ENCODE assay signal across 11 mouse cellular contexts in genomic region chr13:99163071-99163470, GRCm38 (mm10). TPM values are rescaled to one million over a fixed set of nuclear protein-coding genes. Genes with fewer than 3 reads are reported as not detected.
DNase-seq lines count a peak whose midpoint lies in the region; ATAC-seq and TF ChIP-seq lines count a peak whose summit lies in the region.
"Had no signal": no experiment of that assay in that cellular context is flagged by ENCODE, and none has a peak within 500 bp of the region (broad histone marks: within the 10 kb centered on the region; RNA-seq: fewer than 3 reads in every experiment).

No protein-coding gene starts in this region.

- H3K9ac ChIP-seq in hindbrain, embryonic 16.5 days (ENCODE audit: low read depth, low read length) = no peak overlapping the region
- no peak overlapping the region for H3K9ac ChIP-seq in kidney, postnatal 0 days (ENCODE audit: low read depth, low read length)

- 77% methylated on average over 4 of the region's 4 CpGs for WGBS in hindbrain, embryonic 10.5 days
- WGBS in hindbrain, embryonic 16.5 days = 55% methylated on average over 4 of the region's 4 CpGs
- 45% methylated on average over 4 of the region's 4 CpGs for WGBS in kidney, postnatal 0 days

- H3K27ac ChIP-seq in hindbrain, embryonic 10.5 days = peak overlapping the region; percentile 25
- H3K27ac ChIP-seq in hindbrain, embryonic 16.5 days (ENCODE audit: low read depth, low read length) = no peak overlapping the region
- H3K27ac ChIP-seq in testis, adult 2 months (ENCODE audit: control insufficient read depth, insufficient read depth, low read depth, low read length) = peak overlapping the region; percentile 32; the same call in 1 of the 2 replicates
- peak overlapping the region; percentile 44; the same call in 1 of the 2 replicates for H3K27ac ChIP-seq in kidney, postnatal 0 days

- no peak for ATAC-seq in hindbrain, embryonic 16.5 days
- ATAC-seq in kidney, postnatal 0 days (replicated peaks; ENCODE audit: low FRiP score, low read depth) = no peak; the same call in 1 of the 2 replicates

- H3K4me2 ChIP-seq in hindbrain, embryonic 16.5 days (ENCODE audit: low read length) = no peak overlapping the region
- H3K4me2 ChIP-seq in kidney, postnatal 0 days (ENCODE audit: low read length) = no peak overlapping the region

- DNase-seq in hindbrain, embryonic 10.5 days (ENCODE audit: low spot score) = no peak
- no peak for DNase-seq in testis, postnatal 10 days (ENCODE audit: low spot score)
- DNase-seq in kidney, postnatal 0 days (ENCODE audit: low spot score) = peak; percentile 70
- DNase-seq in testis, postnatal 14 days (ENCODE audit: low spot score) = peak; percentile 49
- no peak for DNase-seq in cerebellum, adult 18-20 months
- no peak for DNase-seq in yolk sac, embryonic 10.5 days (ENCODE audit: low spot score)
- DNase-seq: cerebellum, adult 9-10 months; gastrocnemius, postnatal 25 days; lung, adult 18-20 months had no signal

- no peaks in the 10 kb centered on the region for H3K9me3 ChIP-seq in hindbrain, embryonic 10.5 days
- no peaks in the 10 kb centered on the region for H3K9me3 ChIP-seq in hindbrain, embryonic 16.5 days (ENCODE audit: control insufficient read depth, low read length)
- no peaks in the 10 kb centered on the region for H3K9me3 ChIP-seq in kidney, postnatal 0 days (replicated peaks; ENCODE audit: low read length)

- peaks cover 19% of the 10 kb centered on the region for H3K4me1 ChIP-seq in hindbrain, embryonic 10.5 days (replicated peaks)
- H3K4me1 ChIP-seq in hindbrain, embryonic 16.5 days (ENCODE audit: control insufficient read depth, insufficient read depth, low read depth, low read length) = no peaks in the 10 kb centered on the region
- peaks cover 2% of the 10 kb centered on the region; the same call in 1 of the 2 replicates for H3K4me1 ChIP-seq in testis, adult 2 months (ENCODE audit: control insufficient read depth, insufficient read depth, low read length)
- H3K4me1 ChIP-seq in kidney, postnatal 0 days (replicated peaks; ENCODE audit: insufficient read depth, low read length) = peaks cover 5% of the 10 kb centered on the region; the same call in 1 of the 2 replicates

- H3K4me3 ChIP-seq in hindbrain, embryonic 10.5 days = no peak overlapping the region
- H3K4me3 ChIP-seq in hindbrain, embryonic 16.5 days (ENCODE audit: low read length) = no peak overlapping the region
- no peak overlapping the region for H3K4me3 ChIP-seq in testis, adult 2 months (ENCODE audit: control insufficient read depth, low read depth, low read length)
- H3K4me3 ChIP-seq in kidney, postnatal 0 days (replicated peaks; ENCODE audit: low read depth, low read length) = no peak overlapping the region

- no peaks in the 10 kb centered on the region for H3K27me3 ChIP-seq in hindbrain, embryonic 10.5 days (ENCODE audit: insufficient read depth, poor library complexity, severe bottlenecking)
- no peaks in the 10 kb centered on the region for H3K27me3 ChIP-seq in hindbrain, embryonic 16.5 days (replicated peaks; ENCODE audit: control insufficient read depth, insufficient read depth, low read length)
- H3K27me3 ChIP-seq in testis, adult 2 months (ENCODE audit: control insufficient read depth, insufficient read depth, low read length) = no peaks in the 10 kb centered on the region
- no peaks in the 10 kb centered on the region for H3K27me3 ChIP-seq in kidney, postnatal 0 days (ENCODE audit: insufficient read depth, low read length)

- no peaks in the 10 kb centered on the region for H3K36me3 ChIP-seq in hindbrain, embryonic 10.5 days
- H3K36me3 ChIP-seq in hindbrain, embryonic 16.5 days (ENCODE audit: control insufficient read depth, insufficient read depth, low read length) = no peaks in the 10 kb centered on the region
- H3K36me3 ChIP-seq in testis, adult 2 months (ENCODE audit: control insufficient read depth, insufficient read depth, low read length) = no peaks in the 10 kb centered on the region
- no peaks in the 10 kb centered on the region for H3K36me3 ChIP-seq in kidney, postnatal 0 days (ENCODE audit: insufficient read depth, low read length)

- TF ChIP-seq CTCF in testis, adult 2 months (IDR thresholded peaks at IDR 0.05; ENCODE audit: control insufficient read depth, insufficient read depth, insufficient replicate concordance, low read depth, low read length) = no peak
- no peak for TF ChIP-seq CTCF in kidney, postnatal 0 days (IDR thresholded peaks at IDR 0.05; ENCODE audit: low read depth)

- no peak for TF ChIP-seq POLR2A in testis, adult 2 months (IDR thresholded peaks at IDR 0.05; ENCODE audit: control insufficient read depth, low read depth, low read length)

RNA-seq across cellular contexts. Expression of gene Zfp366, which starts 21.6 kb away (rescaled TPM):
- polyA plus RNA-seq in hindbrain, embryonic 10.5 days (2016; fragmentation: Nextera tagmentation; extraction: Ambion mirVana) = 0.43 and 0.45 TPM in 2 replicates
- 1.0 TPM in 2 replicates for polyA plus RNA-seq in hindbrain, embryonic 16.5 days (2015; fragmentation: Nextera tagmentation; extraction: Ambion mirVana)
- 0.20 and 0.25 TPM in 2 replicates for polyA plus RNA-seq in testis, adult 2 months (2012; rRNA removed)
- polyA plus RNA-seq in kidney, postnatal 0 days (2015; fragmentation: Nextera tagmentation; extraction: Ambion mirVana) = 0.98 and 1.2 TPM in 2 replicates

Comparison
In these comparisons a context has a peak if more than half of its experiments do, and no peak if none do; other contexts are left out.
1. DNase-seq: peak in kidney, postnatal 0 days (single experiment) and testis, postnatal 14 days (single experiment); none in hindbrain, embryonic 10.5 days (single experiment), testis, postnatal 10 days (single experiment), cerebellum, adult 18-20 months (0 of 2) and yolk sac, embryonic 10.5 days (single experiment).